Mouse (Mus musculus): ENCODE data around the gene Slc39a2. TPM values are rescaled to one million over a fixed set of nuclear protein-coding genes. Genes with fewer than 3 reads are reported as not detected.

Gene Slc39a2
- polyA plus RNA-seq (2012; rRNA removed), result 0.19 and 0.20 TPM in 2 replicates

GRCm38 (mm10) chr14:51892191-51892939, at the start of gene Slc39a2:
TSS of gene Slc39a2 (plus strand) at chr14:51892889.

DNA sequence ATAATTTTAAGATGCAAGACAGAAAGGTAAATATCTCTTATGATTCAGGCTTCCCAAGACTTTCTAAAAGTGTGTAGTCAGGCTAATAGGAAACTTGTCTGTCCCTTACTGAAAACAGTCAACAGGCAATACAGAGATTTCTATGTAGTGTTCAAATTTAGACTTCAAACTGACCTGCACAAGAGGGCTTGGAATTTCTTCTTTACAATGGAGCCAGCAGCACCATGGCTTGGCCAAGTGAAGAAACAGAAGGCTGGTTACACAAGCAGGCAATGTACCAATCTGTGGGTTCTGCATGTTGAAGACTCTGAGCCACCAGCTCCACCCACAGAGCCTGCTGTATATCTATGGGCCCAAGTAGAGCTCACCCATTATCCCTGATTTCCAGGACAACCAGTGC, 39.3 kb upstream of the Slc39a2 start, which contains the start of gene Ear6:
Gene Ear6 (plus strand): TSS at position 301 of the 400 bp plus-strand sequence.

GRCm38 (mm10) chr14:51884598-51885331, 7.9 kb upstream of the Slc39a2 start, which contains the start of gene Mettl17:
TSS of gene Mettl17 (plus strand) at chr14:51884842.

GRCm38 (mm10) chr14:51913960-51914762, 21.5 kb downstream of the Slc39a2 start, which contains the start of gene Ndrg2:
TSS of gene Ndrg2 (minus strand) at chr14:51914158.

DNA sequence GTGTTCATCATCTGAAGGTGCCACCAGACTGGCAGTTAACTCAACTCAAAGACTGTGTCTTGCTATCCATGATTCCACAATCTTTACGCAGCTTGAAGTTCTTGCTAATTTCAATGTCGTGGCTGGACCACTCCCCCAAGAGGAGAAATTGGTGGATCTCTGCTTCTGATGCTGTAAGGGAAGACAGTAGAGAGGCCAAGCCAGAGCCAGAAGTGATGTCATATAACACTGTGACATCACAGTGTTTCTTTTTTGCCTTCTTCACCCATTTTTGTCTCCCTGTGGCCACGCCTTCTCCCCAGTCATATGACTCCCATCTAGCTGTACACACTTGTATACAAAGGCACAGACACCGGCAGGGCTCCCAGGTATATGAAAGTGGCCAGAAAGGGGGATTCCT, 25.4 kb downstream of the Slc39a2 start, which contains the start of gene Tppp2:
Gene Tppp2 (plus strand): TSS at position 301 of the 400 bp plus-strand sequence.

DNA sequence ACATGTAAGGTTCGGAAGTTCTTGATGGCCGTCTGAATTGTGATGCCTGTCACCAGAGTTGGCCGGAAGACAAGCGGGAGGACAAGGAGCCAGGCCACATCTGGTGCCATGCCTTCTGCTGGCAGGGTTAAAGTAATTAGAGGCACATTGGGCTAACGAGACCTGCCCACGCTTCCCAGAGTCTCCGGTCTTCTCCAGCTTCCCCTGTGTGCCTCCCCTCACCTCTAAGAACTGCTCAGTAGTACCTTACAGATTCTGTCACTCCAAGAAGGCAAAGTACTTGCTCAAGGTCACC, 29.8 kb downstream of the Slc39a2 start, which contains the start of gene Rnase13:
Gene Rnase13 (minus strand): TSS at position 203 of the 295 bp plus-strand sequence.

Other genes starting within 250 kb of the Slc39a2 start
- not detected in 2 replicates for gene Gm17079, start 197.4 kb upstream of the Slc39a2 start, polyA plus RNA-seq (2012; rRNA removed)
- not detected in 2 replicates for gene Gm5800, start 175.7 kb upstream of the Slc39a2 start, polyA plus RNA-seq (2012; rRNA removed)
- gene Ang4, start 119.3 kb upstream of the Slc39a2 start, polyA plus RNA-seq (2012; rRNA removed), result not detected in 2 replicates
- gene AY358078, start 92.8 kb upstream of the Slc39a2 start, polyA plus RNA-seq (2012; rRNA removed), result not detected in 2 replicates
- 39.5 and 62.9 TPM in 2 replicates for gene Ear6, start 39.2 kb upstream of the Slc39a2 start, polyA plus RNA-seq (2012; rRNA removed)
- gene Mettl17, start 8.0 kb upstream of the Slc39a2 start, polyA plus RNA-seq (2012; rRNA removed), result 13.0 and 15.1 TPM in 2 replicates
- 211 and 230 TPM in 2 replicates for gene Ndrg2, start 21.3 kb downstream of the Slc39a2 start, polyA plus RNA-seq (2012; rRNA removed)
- gene Tppp2, start 25.5 kb downstream of the Slc39a2 start, polyA plus RNA-seq (2012; rRNA removed), result not detected in 2 replicates
- not detected in 2 replicates for gene Rnase13, start 29.9 kb downstream of the Slc39a2 start, polyA plus RNA-seq (2012; rRNA removed)
- gene Arhgef40, start 91.8 kb downstream of the Slc39a2 start, polyA plus RNA-seq (2012; rRNA removed), result 8.0 and 9.8 TPM in 2 replicates
- gene Tmem253, start 122.8 kb downstream of the Slc39a2 start, polyA plus RNA-seq (2012; rRNA removed), result 0.07 and 0.16 TPM in 2 replicates
- 16.5 and 18.1 TPM in 2 replicates for gene Zfp219, start 127.8 kb downstream of the Slc39a2 start, polyA plus RNA-seq (2012; rRNA removed)
- gene Olfr221, start 149.6 kb downstream of the Slc39a2 start, polyA plus RNA-seq (2012; rRNA removed), result 0.05 TPM in 2 replicates
- gene Hnrnpc, start 211.1 kb downstream of the Slc39a2 start, polyA plus RNA-seq (2012; rRNA removed), result 128 and 133 TPM in 2 replicates
- gene Rpgrip1, start 217.8 kb downstream of the Slc39a2 start, polyA plus RNA-seq (2012; rRNA removed), result 0.91 and 1.1 TPM in 2 replicates

Data from liver, embryonic 18 days (tissue).